Mouse (Mus musculus) ES-E14 (cell line): ENCODE measurements around the gene Dixdc1.

Experiments used
- CHD2 ChIP-seq: IDR thresholded peaks from 2 replicates; pipeline ENCODE4 v1.6.1; 2014; ENCODE audit warnings: mild to moderate bottlenecking, low read depth, low read length, inconsistent platforms
- HCFC1 ChIP-seq: IDR thresholded peaks from 2 replicates; pipeline ENCODE4 v1.6.1; 2012; ENCODE audit warnings: low read length, inconsistent platforms, borderline replicate concordance; ENCODE audit not compliant: insufficient read depth

- no peak for TF ChIP-seq CHD2
- TF ChIP-seq HCFC1 = no peak
Observed at GRCm38 (mm10) chr9:50776162-50776760, 36.9 kb upstream of the Dixdc1 start.
